Mouse (Mus musculus) testis, postnatal 14 days (tissue): ENCODE measurements around the gene A630095N17Rik.
A peak's percentile ranks its signal among the peaks of the same experiment; 100 is the strongest.

Experiments
- DNase-seq: peaks from one replicate; pipeline ENCODE4 v3.0.0; 2021; ENCODE audit warnings: low spot score

The A630095N17Rik gene

GRCm38 (mm10) chr1:75213096-75213495 lies 18.8 kb downstream of the A630095N17Rik start:
- DNase-seq = no peak

GRCm38 (mm10) chr1:75212542-75212941 lies 19.4 kb downstream of the A630095N17Rik start:
- DNase-seq = no peak

DNA sequence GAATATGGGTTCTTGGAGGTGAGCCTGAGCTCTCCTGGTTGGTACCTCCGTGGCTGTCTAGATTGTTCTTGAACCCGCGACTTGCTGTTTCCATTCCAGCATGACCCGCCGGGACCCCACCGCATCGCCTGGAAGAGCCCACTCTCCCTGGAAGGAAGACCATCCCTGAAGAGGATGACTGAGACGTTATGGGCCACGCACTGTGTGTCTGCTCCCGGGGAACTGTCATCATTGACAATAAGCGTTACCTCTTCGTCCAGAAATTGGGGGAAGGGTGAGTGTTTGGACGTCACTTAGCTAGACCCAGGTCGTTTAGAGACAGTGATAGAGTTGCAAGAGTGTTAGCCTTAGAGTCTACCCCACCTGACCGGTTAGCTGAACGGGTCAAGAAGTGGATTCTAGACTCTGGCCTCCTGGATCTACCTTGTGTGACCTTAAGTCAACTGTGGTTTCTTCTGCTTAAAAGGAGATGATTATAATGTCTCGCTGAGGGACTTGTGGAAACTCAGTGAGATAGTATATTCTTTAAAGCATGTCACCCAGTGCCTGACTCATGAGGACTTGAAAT lies 20.7 kb downstream of the A630095N17Rik start:
- DNase-seq = no peak

- DNase-seq = peak; percentile 97
Observed at GRCm38 (mm10) chr1:75210136-75211087, 21.5 kb downstream of the A630095N17Rik start, which contains the start of the genes Glb1l and Stk16. Glb1l (minus strand) TSS chr1:75210813. Stk16 (plus strand) TSS chr1:75210838.

GRCm38 (mm10) chr1:75208967-75209678 lies 22.8 kb downstream of the A630095N17Rik start:
- no peak for DNase-seq

GRCm38 (mm10) chr1:75201236-75201635 lies 30.7 kb downstream of the A630095N17Rik start:
- no peak for DNase-seq

DNA sequence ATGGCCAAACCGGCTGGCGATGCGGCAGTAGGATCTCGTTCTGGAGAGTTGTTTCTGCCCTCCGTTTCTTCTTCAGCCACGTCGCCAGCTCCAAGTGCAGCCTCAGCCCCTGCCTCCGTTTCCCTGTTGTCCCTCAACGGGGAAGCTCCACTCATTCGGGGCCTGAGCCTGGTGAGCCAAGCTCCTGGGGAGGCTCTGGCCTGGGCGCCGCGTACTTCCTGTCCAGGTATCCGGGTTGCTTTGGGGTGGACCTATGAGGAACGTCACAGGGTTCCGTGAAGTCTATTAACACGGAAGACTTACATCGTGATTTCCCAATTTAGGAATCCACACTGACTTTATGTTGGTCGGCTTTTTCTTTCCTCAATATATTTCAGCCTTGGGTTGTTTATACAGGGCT lies 39.5 kb downstream of the A630095N17Rik start:
- DNase-seq = peak; percentile 66

- DNase-seq = peak; percentile 96
Observed at GRCm38 (mm10) chr1:75191622-75192402, 40.1 kb downstream of the A630095N17Rik start, which contains the start of the genes Ankzf1 and Atg9a. Ankzf1 (plus strand) TSS chr1:75192151. Atg9a (minus strand) TSS chr1:75192196.

DNA sequence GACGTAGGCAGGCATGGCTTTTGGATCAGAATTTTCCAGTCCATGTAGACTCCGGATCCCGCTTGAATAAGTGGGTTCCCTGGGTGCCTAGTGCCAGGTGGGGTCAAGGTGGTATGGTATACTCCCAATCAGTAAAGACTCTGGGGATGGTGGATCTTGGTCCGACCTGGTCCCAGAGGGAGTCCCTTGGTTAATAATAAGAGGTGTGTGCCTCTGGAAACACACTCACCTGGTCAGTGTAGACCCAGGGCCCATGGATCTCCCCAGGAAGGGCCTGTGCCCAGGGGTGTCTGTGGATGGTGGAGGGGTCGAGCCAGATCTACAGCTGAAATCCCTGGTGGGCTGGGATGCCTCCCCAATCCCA lies 40.7 kb downstream of the A630095N17Rik start:
- no peak for DNase-seq

DNA sequence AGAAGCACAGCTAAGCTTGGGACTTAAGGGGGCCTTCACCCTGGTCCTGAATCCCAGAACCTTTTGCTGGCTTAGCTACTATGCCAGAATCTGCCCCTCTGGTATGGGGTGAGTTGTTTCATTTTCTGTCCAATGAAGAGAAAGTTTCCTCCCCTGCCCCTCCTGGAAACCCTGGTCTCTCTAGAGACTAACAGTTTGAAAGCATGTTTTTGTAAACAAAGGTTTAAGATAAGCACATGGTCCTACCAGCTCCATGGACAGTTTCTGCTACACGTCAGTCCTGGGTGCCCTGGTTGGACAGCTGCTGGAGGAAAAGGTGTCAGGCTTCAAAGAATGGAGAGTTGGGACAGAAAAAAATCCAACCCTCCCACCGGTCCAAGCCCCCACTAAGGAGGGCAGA lies 41.3 kb downstream of the A630095N17Rik start:
- DNase-seq = no peak

GRCm38 (mm10) chr1:75187914-75188483 lies 43.9 kb downstream of the A630095N17Rik start:
- no peak for DNase-seq

DNA sequence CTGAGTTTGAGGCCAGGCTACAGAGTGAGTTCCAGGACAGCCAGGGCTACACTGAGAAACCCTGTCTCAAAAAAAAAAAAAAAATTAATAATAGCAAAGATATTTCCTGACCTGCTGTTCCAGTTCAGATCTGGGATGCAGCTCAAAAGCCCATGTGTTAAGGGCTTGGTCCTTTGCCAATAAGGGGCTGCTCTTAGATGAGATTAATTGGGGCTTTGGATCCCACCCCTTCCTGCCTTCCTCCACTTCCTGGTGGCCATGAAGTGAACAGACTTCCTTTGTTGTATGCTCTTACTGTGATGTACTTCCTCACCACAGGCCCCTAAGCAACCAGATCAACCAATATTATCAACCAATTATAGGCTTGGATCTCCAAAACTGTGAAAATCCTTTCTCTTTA lies 44.8 kb downstream of the A630095N17Rik start:
- DNase-seq = no peak

DNA sequence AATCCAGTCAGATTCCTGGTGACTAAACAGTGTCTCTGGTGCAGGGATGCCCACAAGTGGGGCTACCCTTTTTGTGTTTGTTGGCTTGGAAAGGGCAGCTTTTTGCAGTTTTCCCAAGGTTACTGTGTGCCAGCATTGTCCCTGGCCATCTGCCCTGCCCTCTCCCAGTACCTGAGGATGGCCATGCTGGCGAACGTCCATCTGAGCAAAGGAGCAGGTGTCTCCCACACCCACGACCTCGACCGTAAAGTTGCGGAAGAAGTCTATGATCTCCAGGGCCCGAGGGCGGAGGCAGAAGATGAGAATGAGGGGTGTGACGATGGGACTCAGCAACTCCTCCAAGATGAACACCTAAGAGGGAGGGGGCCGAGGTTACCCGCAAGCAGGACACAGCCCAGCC lies 46.4 kb downstream of the A630095N17Rik start:
- DNase-seq = no peak

- no peak for DNase-seq
Observed at GRCm38 (mm10) chr1:75182160-75182559, 49.7 kb downstream of the A630095N17Rik start.

GRCm38 (mm10) chr1:75181377-75181870 lies 50.5 kb downstream of the A630095N17Rik start:
- no peak for DNase-seq

DNA sequence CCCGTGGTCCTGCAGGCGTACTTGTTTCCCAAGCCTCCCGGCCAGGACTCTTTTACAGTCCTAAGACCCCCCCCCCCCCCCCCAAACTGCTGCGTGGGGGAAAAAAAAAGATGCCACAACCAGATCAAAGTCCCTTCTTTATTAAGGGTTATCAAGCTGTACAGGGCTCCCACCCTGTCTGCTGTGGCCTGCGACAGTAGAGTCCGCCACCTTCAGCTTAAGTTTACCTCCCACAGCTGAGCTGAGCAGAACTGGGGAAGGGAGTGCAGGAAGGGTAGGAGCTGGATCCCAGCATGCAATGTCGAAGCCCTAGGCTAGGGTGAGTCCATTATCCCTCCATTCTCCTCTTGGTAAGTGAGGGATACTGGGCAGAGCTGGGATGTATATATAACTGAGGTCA lies 51.2 kb downstream of the A630095N17Rik start:
- no peak for DNase-seq

- DNase-seq = peak; percentile 88
Observed at GRCm38 (mm10) chr1:75180105-75180590, 51.8 kb downstream of the A630095N17Rik start, which contains the start of gene Abcb6. Abcb6 (minus strand) TSS chr1:75180392.

DNA sequence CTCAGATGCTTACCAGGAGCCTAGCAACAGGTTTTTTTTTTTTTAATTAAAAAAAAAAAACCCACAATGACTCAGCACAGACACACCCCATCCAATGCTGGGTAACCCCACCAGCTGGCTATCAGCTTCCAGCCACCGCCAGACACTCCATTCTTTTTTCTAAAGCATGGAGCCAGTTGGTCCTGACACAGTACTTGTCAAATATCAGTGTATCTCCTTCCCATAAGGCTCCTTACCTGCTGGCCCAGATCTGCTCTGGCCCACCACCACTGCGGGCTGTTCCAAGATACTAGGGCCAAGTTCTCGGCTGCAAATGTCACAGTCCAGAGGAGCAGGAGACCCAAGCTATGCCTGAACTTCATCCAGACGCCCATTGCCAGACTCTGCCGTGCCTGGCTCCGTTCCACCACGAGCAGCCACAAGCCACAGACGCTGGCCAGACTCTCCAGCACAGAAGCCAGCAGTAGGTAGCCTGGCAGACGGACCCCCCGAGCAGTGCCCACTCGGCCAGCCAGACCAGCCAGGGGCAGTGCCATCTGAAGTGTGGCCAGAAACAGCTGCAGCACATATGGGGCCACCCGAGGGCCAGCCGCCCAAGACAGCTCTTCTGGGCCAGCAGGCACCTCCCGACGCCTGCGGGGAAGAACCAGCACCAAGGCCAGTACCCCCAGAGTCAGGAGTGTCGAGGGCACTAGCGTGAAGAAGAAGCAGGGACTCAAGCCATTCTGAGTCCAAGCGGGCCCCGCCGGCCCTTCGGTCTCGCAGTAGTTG lies 52.4 kb downstream of the A630095N17Rik start:
- no peak for DNase-seq
